Mouse (Mus musculus): ENCODE measurements around the gene Golga7b.

- no peak for TF ChIP-seq CTCF (IDR thresholded peaks at IDR 0.05; ENCODE audit: extremely low read depth, insufficient read depth, insufficient read length, insufficient replicate concordance)
- TF ChIP-seq POLR2A (IDR thresholded peaks at IDR 0.05; ENCODE audit: low read depth, low read length), result no peak
Observed at GRCm38 (mm10) chr19:42246626-42247025, 748 bp upstream of the Golga7b start.
